Mouse (Mus musculus): Measurements from ENCODE around the gene Smg7.

DNA sequence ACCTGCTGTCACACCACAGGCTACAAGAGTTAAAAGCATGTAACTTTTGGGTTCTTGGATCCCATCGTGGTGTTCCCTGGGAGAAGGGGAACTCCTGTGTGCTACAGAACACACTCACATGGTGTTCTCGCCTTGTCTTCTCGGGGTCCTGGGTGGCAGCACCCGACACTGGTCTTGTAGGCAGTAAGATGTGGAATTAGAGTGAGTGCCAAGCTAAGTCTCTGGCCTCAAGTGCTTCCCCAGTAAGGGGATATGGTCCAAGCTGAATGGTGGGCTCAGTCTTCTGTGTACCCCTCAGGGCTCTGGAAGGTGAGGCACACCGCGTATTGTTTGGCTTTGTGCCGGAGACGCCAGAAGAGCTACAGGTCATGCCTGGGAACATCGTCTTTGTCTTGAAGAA lies 72.4 kb downstream of the Smg7 start:
- no peak for TF ChIP-seq POLR2A (IDR thresholded peaks at IDR 0.05; ENCODE audit: control insufficient read depth in 1 of 2, insufficient read depth in 1 of 2, low read depth in 1 of 2, low read length in 2 of 2, poor library complexity in 1 of 2)
- TF ChIP-seq GATA1 (IDR thresholded peaks at IDR 0.05; ENCODE audit: low read depth, low read length), result no peak
- TF ChIP-seq CTCF (IDR thresholded peaks at IDR 0.05 in 2 of 3, conservative IDR thresholded peaks at IDR 0.05 in 1 of 3; ENCODE audit: control insufficient read depth in 1 of 3, insufficient read depth in 1 of 3, low read depth in 2 of 3, low read length in 3 of 3, poor library complexity in 1 of 3, severe bottlenecking in 1 of 3), result no peak

Measured in MEL (cell line).